Mouse (Mus musculus) myocyte (in vitro differentiated cells): ENCODE results near the gene Fars2. TPM values are rescaled to one million over a fixed set of nuclear protein-coding genes. Genes with fewer than 3 reads are reported as not detected.

ENCODE experiments used
- H3K27me3 ChIP-seq: one replicate; pipeline ENCODE4 v1.6.1; 2011; ENCODE audit not compliant: control insufficient read depth, insufficient read depth, insufficient read length
- H3K36me3 ChIP-seq: one replicate; pipeline ENCODE4 v1.6.1; 2011; ENCODE audit not compliant: control insufficient read depth, insufficient read depth
- H3K4me2 ChIP-seq: one replicate; pipeline ENCODE4 v1.6.1; 2011; ENCODE audit warnings: low read depth, control low read depth
- H3K4me3 ChIP-seq: one replicate; pipeline ENCODE4 v1.5.1; 2011; ENCODE audit warnings: mild to moderate bottlenecking, control low read depth, moderate library complexity
- H3K79me2 ChIP-seq: one replicate; pipeline ENCODE4 v1.6.1; 2011; ENCODE audit not compliant: control insufficient read depth, insufficient read depth
- H3ac ChIP-seq: one replicate; pipeline ENCODE4 v1.6.1; 2011; ENCODE audit not compliant: control insufficient read depth, insufficient read length
- CEBPB ChIP-seq: IDR thresholded peaks from 2 replicates; pipeline ENCODE4 v1.6.1; 2011; ENCODE audit warnings: mild to moderate bottlenecking, moderate library complexity; ENCODE audit not compliant: poor library complexity, insufficient read depth, severe bottlenecking
- E2F4 ChIP-seq: IDR thresholded peaks from one replicate; pipeline ENCODE4 v1.6.1; 2011; ENCODE audit warnings: mild to moderate bottlenecking, control low read depth, moderate library complexity; ENCODE audit not compliant: insufficient read depth
- MAX ChIP-seq: IDR thresholded peaks from one replicate; pipeline ENCODE4 v1.6.1; 2011; ENCODE audit warnings: low read depth, mild to moderate bottlenecking, control low read depth
- MYOD1 ChIP-seq, 3 experiments: IDR thresholded peaks; one replicate each; pipeline ENCODE4 v1.6.1; 2011; ENCODE audit warnings: control low read depth in 2 of 3, low read depth in 2 of 3, mild to moderate bottlenecking in 2 of 3, moderate library complexity in 1 of 3; ENCODE audit not compliant: insufficient read length in 2 of 3, control insufficient read depth in 1 of 3
- MYOG ChIP-seq, 3 experiments: IDR thresholded peaks; one replicate each; pipeline ENCODE4 v1.6.1; 2011; ENCODE audit warnings: control low read depth in 2 of 3, low read depth in 2 of 3, mild to moderate bottlenecking in 2 of 3; ENCODE audit not compliant: insufficient read length in 2 of 3, control insufficient read depth in 1 of 3, insufficient read depth in 1 of 3
- POLR2A ChIP-seq: IDR thresholded peaks from one replicate; pipeline ENCODE4 v1.6.1; 2011; ENCODE audit warnings: low read depth, mild to moderate bottlenecking, control low read depth, moderate library complexity; ENCODE audit not compliant: insufficient read length
- POLR2AphosphoS2 ChIP-seq: IDR thresholded peaks from one replicate; pipeline ENCODE4 v1.6.1; 2011; ENCODE audit warnings: low read depth, control low read depth; ENCODE audit not compliant: insufficient read length
- REST ChIP-seq: IDR thresholded peaks from one replicate; pipeline ENCODE4 v1.6.1; 2011; ENCODE audit warnings: mild to moderate bottlenecking, control low read depth, moderate library complexity; ENCODE audit not compliant: insufficient read depth, insufficient read length
- SRF ChIP-seq: IDR thresholded peaks from one replicate; pipeline ENCODE4 v1.6.1; 2011; ENCODE audit warnings: low read depth; ENCODE audit not compliant: control insufficient read depth, insufficient read length
- TCF12 ChIP-seq: IDR thresholded peaks from one replicate; pipeline ENCODE4 v1.6.1; 2011; ENCODE audit warnings: mild to moderate bottlenecking, control low read depth; ENCODE audit not compliant: poor library complexity, insufficient read depth, severe bottlenecking
- TCF3 ChIP-seq: IDR thresholded peaks from one replicate; pipeline ENCODE4 v1.6.1; 2011; ENCODE audit warnings: low read depth, control low read depth; ENCODE audit not compliant: insufficient read length
- USF1 ChIP-seq: IDR thresholded peaks from one replicate; pipeline ENCODE4 v1.6.1; 2011; ENCODE audit warnings: low read depth, mild to moderate bottlenecking, control low read depth, moderate library complexity
- polyA plus RNA-seq: library from polyadenylated mRNA; unstranded; fragments of >200 nt; fragmentation: generic; extraction: Trizol; gene quantifications from one replicate; pipeline ENCODE4 v1.2.1, GENCODE M21; 2012; ENCODE audit warnings: missing spikeins

The Fars2 gene
- polyA plus RNA-seq, 1 experiment = 53.6 TPM

GRCm38 (mm10) chr13:36307386-36307785 is 190.2 kb downstream of the Fars2 start:
- Histone ChIP-seq H3K79me2 (no peaks in the 10 kb centered on the region), H3K36me3 (no peaks in the 10 kb centered on the region), H3K27me3 (no peaks in the 10 kb centered on the region), H3K4me3 (no peak overlapping the region), H3K4me2 (no peak overlapping the region), H3ac (no peak overlapping the region)
- TF ChIP-seq POLR2A (no peak), POLR2AphosphoS2 (no peak), MAX (no peak), TCF3 (no peak), SRF (no peak), MYOG (IDR thresholded peaks at IDR 0.05; ENCODE audit: control insufficient read depth in 1 of 3, insufficient read depth in 1 of 3, insufficient read length in 2 of 3, low read depth in 2 of 3) (no peak), MYOD1 (IDR thresholded peaks at IDR 0.05; ENCODE audit: control insufficient read depth in 1 of 3, insufficient read length in 2 of 3, low read depth in 2 of 3) (no peak), CEBPB (no peak)

GRCm38 (mm10) chr13:36309160-36309559 is 191.9 kb downstream of the Fars2 start:
- Histone ChIP-seq H3K36me3 (no peaks in the 10 kb centered on the region), H3K27me3 (no peaks in the 10 kb centered on the region), H3K4me2 (peak overlapping the region; percentile 52)

GRCm38 (mm10) chr13:36314218-36314617 is 197.0 kb downstream of the Fars2 start:
- no peak overlapping the region for H3K4me3 ChIP-seq
- H3ac ChIP-seq = no peak overlapping the region
- no peaks in the 10 kb centered on the region for H3K79me2 ChIP-seq
- H3K27me3 ChIP-seq = no peaks in the 10 kb centered on the region
- no peak overlapping the region for H3K4me2 ChIP-seq
- H3K36me3 ChIP-seq = no peaks in the 10 kb centered on the region
- TF ChIP-seq SRF (no peak), E2F4 (no peak), MYOD1 (IDR thresholded peaks at IDR 0.05; ENCODE audit: control insufficient read depth in 1 of 3, insufficient read length in 2 of 3, low read depth in 2 of 3) (no peak), USF1 (no peak), REST (no peak), CEBPB (no peak), TCF12 (no peak), TCF3 (no peak), MYOG (IDR thresholded peaks at IDR 0.05; ENCODE audit: control insufficient read depth in 1 of 3, insufficient read depth in 1 of 3, insufficient read length in 2 of 3, low read depth in 2 of 3) (no peak), POLR2AphosphoS2 (no peak), MAX (no peak), POLR2A (no peak)

More at GRCm38 (mm10) chr13:36309160-36309559, 191.9 kb downstream of the Fars2 start:
- TF ChIP-seq REST (no peak), CEBPB (no peak), TCF12 (peak; percentile 74), E2F4 (no peak), SRF (no peak), POLR2A (no peak), POLR2AphosphoS2 (no peak), USF1 (no peak), MAX (no peak), MYOG (IDR thresholded peaks at IDR 0.05; ENCODE audit: control insufficient read depth in 1 of 3, insufficient read depth in 1 of 3, insufficient read length in 2 of 3, low read depth in 2 of 3) (peak in 1 of 3 experiments; percentile 83), TCF3 (peak; percentile 24), MYOD1 (IDR thresholded peaks at IDR 0.05; ENCODE audit: control insufficient read depth in 1 of 3, insufficient read length in 2 of 3, low read depth in 2 of 3) (peak; percentile 68 to 87 (median 87))
- H3ac ChIP-seq = no peak overlapping the region
- H3K79me2 ChIP-seq = no peaks in the 10 kb centered on the region
- H3K4me3 ChIP-seq = no peak overlapping the region

GRCm38 (mm10) chr13:36314860-36315800 is 197.9 kb downstream of the Fars2 start:
- Histone ChIP-seq H3K36me3 (no peaks in the 10 kb centered on the region), H3ac (no peak overlapping the region), H3K79me2 (no peaks in the 10 kb centered on the region), H3K4me3 (no peak overlapping the region), H3K4me2 (no peak overlapping the region), H3K27me3 (no peaks in the 10 kb centered on the region)
- TF ChIP-seq TCF12 (no peak), MYOG (IDR thresholded peaks at IDR 0.05; ENCODE audit: control insufficient read depth in 1 of 3, insufficient read depth in 1 of 3, insufficient read length in 2 of 3, low read depth in 2 of 3) (no peak), TCF3 (no peak), POLR2A (no peak), E2F4 (no peak), USF1 (no peak), CEBPB (no peak), REST (no peak), SRF (no peak), MAX (no peak), MYOD1 (IDR thresholded peaks at IDR 0.05; ENCODE audit: control insufficient read depth in 1 of 3, insufficient read length in 2 of 3, low read depth in 2 of 3) (no peak), POLR2AphosphoS2 (no peak)
